Mouse (Mus musculus) stomach, embryonic 15.5 days (tissue): ENCODE measurements around the gene Hepacam. TPM values are rescaled to one million over a fixed set of nuclear protein-coding genes. Genes with fewer than 3 reads are reported as not detected.

ENCODE experiments used
- ATAC-seq: fragments of 200-750 bp; cut with Nextera tagmentation; 2 replicates; pipeline ENCODE4 v1.8.0; 2017; ENCODE audit warnings: low read depth, moderate number of reproducible peaks, moderate TSS enrichment; ENCODE audit not compliant: insufficient read depth, low FRiP score
- H3K27ac ChIP-seq: fragments of 300-500 bp; sonication (generic); 2 replicates; pipeline ENCODE4 v1.5.1; 2015; ENCODE audit warnings: mild to moderate bottlenecking, inconsistent platforms
- H3K27me3 ChIP-seq: fragments of 300-500 bp; sonication (generic); replicated peaks from 2 replicates; pipeline ENCODE4 v1.6.1; 2015; ENCODE audit warnings: inconsistent platforms
- H3K36me3 ChIP-seq: fragments of 300-500 bp; sonication (generic); 2 replicates; pipeline ENCODE4 v1.6.1; 2015; ENCODE audit warnings: inconsistent platforms
- H3K4me1 ChIP-seq: fragments of 300-500 bp; sonication (generic); 2 replicates; pipeline ENCODE4 v1.6.1; 2015; ENCODE audit warnings: inconsistent platforms
- H3K4me2 ChIP-seq: fragments of 300-500 bp; sonication (generic); 2 replicates; pipeline ENCODE4 v1.6.1; 2015; ENCODE audit warnings: mild to moderate bottlenecking, inconsistent platforms
- H3K4me3 ChIP-seq: fragments of 300-500 bp; sonication (generic); replicated peaks from 2 replicates; pipeline ENCODE4 v1.5.1; 2015; ENCODE audit warnings: inconsistent platforms
- H3K9ac ChIP-seq: fragments of 300-500 bp; sonication (generic); 2 replicates; pipeline ENCODE4 v1.6.1; 2015; ENCODE audit warnings: inconsistent platforms
- H3K9me3 ChIP-seq: fragments of 300-500 bp; sonication (generic); 2 replicates; pipeline ENCODE4 v1.6.1; 2016; ENCODE audit warnings: inconsistent platforms
- WGBS: fragments of 180-500 bp; shearing (Covaris S2); methylation state at CpG from one replicate; pipeline ENCODE4 v1.1.7; 2015; 5-methylcytosine and 5-hydroxymethylcytosine counted together
- polyA plus RNA-seq: library from polyadenylated mRNA; unstranded; fragments of >200 nt; fragmentation: Nextera tagmentation; extraction: Ambion mirVana; gene quantifications from 2 replicates; pipeline ENCODE4 v1.2.1, GENCODE M21; 2015

Hepacam gene
- polyA plus RNA-seq, 1 experiment from 2014 or later = 0.06 TPM

- no peak overlapping the region for H3K27ac ChIP-seq
- H3K27me3 ChIP-seq = no peaks in the 10 kb centered on the region; the same call in 1 of the 2 replicates
- H3K4me3 ChIP-seq = no peak overlapping the region
- no peak overlapping the region for H3K9ac ChIP-seq
- H3K4me1 ChIP-seq = 0 out of 2 replicates have a peak, but pooled peaks cover 5% of the 10 kb centered on the region
- no peaks in the 10 kb centered on the region for H3K9me3 ChIP-seq
- H3K36me3 ChIP-seq = no peaks in the 10 kb centered on the region
- no peak for ATAC-seq
- WGBS = 74% methylated on average over 4 of the region's 4 CpGs
- H3K4me2 ChIP-seq = no peak overlapping the region
Measured at GRCm38 (mm10) chr9:37418791-37419190, 51.6 kb downstream of the Hepacam start.

DNA sequence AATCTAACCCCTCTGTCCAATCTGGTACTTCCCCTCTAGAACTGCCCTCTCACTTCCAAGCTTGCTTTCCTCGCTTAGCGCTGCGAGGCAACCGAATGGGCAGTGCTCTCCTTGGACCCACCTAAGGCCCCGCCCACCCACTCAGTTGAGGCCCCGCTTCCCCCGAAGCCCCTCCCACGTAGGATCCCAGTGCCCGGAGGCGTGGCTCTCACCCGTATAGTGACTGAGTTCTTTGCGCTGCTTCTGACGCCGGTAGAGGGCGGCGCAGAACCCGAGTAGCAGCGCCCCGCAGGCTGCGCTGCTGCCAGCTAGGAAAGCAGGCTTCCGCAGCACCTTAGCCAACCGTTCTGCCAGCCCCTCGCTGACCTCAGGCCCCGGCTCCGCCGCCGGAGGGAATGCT, 53.5 kb downstream of the Hepacam start:
- WGBS = under 1% methylated on average over 27 of the region's 27 CpGs
- H3K4me1 ChIP-seq = 0 out of 2 replicates have a peak, but pooled peaks cover 5% of the 10 kb centered on the region
- H3K9ac ChIP-seq = no peak overlapping the region
- H3K27ac ChIP-seq = peak overlapping the region; percentile 40; the same call in 1 of the 2 replicates
- peak overlapping the region; percentile 33 for H3K4me3 ChIP-seq
- H3K4me2 ChIP-seq = peak overlapping the region; percentile 73
- no peaks in the 10 kb centered on the region; the same call in 1 of the 2 replicates for H3K27me3 ChIP-seq
- no peaks in the 10 kb centered on the region for H3K9me3 ChIP-seq
- H3K36me3 ChIP-seq = no peaks in the 10 kb centered on the region
- peak; percentile 94 for ATAC-seq

DNA sequence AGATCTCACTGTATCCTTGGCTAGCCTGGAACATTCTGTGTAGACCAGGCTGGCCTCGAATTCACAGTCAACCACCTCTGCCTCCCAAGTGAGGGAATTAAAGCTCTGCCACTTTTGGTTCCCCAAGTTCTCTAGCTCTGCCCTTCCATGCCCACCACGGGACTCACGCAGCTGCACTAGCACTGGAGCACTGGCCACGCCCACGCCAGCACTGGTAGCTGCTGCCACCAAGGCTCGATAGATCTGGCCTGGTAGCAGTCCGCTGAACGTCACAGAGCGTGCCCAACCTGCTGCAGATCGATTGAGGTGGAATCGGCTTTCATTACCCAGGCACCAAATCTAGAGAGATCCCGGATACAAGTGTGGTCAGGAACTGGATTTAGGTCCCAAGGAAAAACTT, 54.1 kb downstream of the Hepacam start:
- Histone ChIP-seq H3K4me3 (peak overlapping the region; percentile 33; the same call in 1 of the 2 replicates), H3K4me2 (peak overlapping the region; percentile 73), H3K36me3 (no peaks in the 10 kb centered on the region), H3K27ac (no peak overlapping the region), H3K9me3 (no peaks in the 10 kb centered on the region), H3K9ac (no peak overlapping the region), H3K4me1 (0 out of 2 replicates have a peak, but pooled peaks cover 5% of the 10 kb centered on the region), H3K27me3 (no peaks in the 10 kb centered on the region; the same call in 1 of the 2 replicates)
- ATAC-seq = peak; percentile 27; the same call in 1 of the 2 replicates
- 20% methylated on average over 12 of the region's 12 CpGs for WGBS

DNA sequence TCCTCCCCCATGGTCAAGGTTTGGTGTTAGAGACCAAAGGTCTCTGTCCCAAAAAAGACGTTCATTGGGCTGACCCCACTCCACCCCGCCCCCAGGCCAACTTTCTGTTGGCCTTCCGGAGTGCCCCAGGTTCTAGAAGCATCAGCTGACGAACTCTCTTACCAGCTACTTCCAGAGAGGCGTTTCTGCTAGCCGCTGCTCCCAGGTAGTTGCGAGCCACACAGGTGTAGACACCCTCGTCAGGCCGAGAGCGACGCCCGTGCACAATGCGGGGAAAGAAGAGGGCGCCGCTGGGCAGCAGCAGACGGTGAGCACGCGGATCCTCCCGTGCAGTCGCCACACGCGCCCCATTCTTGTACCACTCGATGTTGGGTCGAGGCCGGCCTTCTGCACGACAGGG, 62.2 kb downstream of the Hepacam start:
- 19% methylated on average over 26 of the region's 26 CpGs for WGBS
- Histone ChIP-seq H3K36me3 (no peaks in the 10 kb centered on the region), H3K9ac (no peak overlapping the region), H3K4me3 (no peak overlapping the region), H3K27ac (no peak overlapping the region), H3K4me2 (no peak overlapping the region), H3K9me3 (no peaks in the 10 kb centered on the region), H3K27me3 (peaks cover 74% of the 10 kb centered on the region), H3K4me1 (peaks cover 11% of the 10 kb centered on the region)
- ATAC-seq = no peak

- no peak overlapping the region; the same call in 1 of the 2 replicates for H3K4me3 ChIP-seq
- H3K9me3 ChIP-seq = no peaks in the 10 kb centered on the region
- no peak overlapping the region for H3K9ac ChIP-seq
- peaks cover 11% of the 10 kb centered on the region for H3K4me1 ChIP-seq
- peak; percentile 27; the same call in 1 of the 2 replicates for ATAC-seq
- peaks cover 85% of the 10 kb centered on the region for H3K27me3 ChIP-seq
- no peak overlapping the region for H3K27ac ChIP-seq
- WGBS = 1% methylated on average over 12 of the region's 12 CpGs
- H3K4me2 ChIP-seq = peak overlapping the region; percentile 47
- H3K36me3 ChIP-seq = no peaks in the 10 kb centered on the region
Measured at GRCm38 (mm10) chr9:37430582-37430981, 63.4 kb downstream of the Hepacam start.

DNA sequence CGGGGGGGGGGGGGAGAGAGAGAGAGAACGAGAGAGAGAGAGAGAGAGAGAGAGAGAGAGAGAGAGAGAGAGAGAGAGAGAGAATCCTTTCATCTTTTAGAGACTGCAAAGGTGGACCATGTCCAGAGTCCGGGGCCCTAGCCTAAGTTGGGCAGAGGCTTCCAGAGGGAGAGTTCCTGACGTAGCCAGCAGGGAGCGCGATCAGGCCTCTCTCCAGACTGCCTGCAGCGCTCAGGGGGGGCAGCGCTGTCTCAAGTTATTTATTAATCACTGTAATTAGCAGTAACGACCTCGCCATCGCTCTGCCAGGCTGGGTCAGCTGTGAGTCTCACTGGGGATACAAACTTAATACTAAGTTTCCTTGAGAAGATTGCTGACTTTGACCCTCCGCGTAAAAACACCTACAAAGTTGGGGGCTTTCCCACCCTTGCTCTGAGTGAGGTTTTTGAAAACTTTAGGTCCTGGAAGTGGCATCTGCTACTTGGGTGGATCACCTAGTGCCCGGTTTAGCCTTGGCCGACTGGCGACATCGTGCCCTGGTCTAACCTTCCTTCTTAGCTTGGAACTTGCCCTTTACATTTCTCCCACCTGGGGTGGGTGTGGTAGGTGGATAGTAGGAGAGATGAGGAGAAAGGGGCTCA, 65.0 kb downstream of the Hepacam start:
- peak; percentile 41; the same call in 1 of the 2 replicates for ATAC-seq
- 3% methylated on average over 16 of the region's 17 CpGs for WGBS

DNA sequence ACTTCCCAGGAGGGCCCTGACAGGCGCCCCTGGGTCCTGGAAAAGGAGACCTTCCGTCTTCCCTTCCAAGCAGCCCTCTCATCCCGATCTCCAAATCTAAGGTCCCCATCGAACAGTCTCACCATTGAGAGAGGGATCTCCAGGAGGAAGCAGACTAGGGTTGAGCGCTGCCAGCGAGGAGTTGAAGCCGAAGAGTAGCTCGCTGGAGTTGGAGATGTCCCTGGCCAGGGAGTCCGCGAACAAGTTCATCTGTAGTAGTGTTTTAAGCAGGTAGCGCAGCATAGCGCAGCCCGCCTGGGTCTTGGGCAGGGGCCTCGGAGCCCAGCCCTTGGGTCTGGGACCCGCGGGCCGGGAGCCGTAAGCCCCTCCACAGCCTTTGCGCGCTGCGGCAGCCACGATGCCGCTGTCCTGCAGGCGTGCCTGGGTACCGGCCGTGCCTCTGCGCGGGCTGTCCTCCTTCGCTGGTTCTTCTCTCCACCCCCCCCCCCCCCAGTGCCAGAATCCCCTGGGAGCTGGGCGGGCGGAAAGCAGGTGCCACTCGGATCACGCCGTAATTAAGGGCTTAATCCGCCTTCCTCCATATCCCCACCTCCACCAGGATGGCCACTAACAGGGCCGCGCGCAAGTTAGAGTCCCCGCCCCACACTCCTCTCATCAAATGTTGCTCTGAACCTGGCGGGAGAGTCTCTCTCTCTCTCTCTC, 65.7 kb downstream of the Hepacam start, which contains the start of gene Robo3:
Gene Robo3 (minus strand): TSS at position 527 of the 702 bp plus-strand sequence.
- Histone ChIP-seq H3K27ac (no peak within 1 kb of the TSS), H3K4me1 (peaks cover 11% of the 10 kb centered on the region), H3K4me2 (peak within 1 kb of the TSS; percentile 47), H3K9me3 (no peaks in the 10 kb centered on the region), H3K27me3 (peaks cover 78% of the 10 kb centered on the region), H3K36me3 (no peaks in the 10 kb centered on the region), H3K4me3 (peak within 1 kb of the TSS; percentile 24), H3K9ac (no peak within 1 kb of the TSS)
- WGBS = under 1% methylated on average over 40 of the region's 40 CpGs
- ATAC-seq = no peak

More for the DNA sequence above, 65.0 kb downstream of the Hepacam start:
- peaks cover 11% of the 10 kb centered on the region for H3K4me1 ChIP-seq
- H3K9me3 ChIP-seq = no peaks in the 10 kb centered on the region
- H3K36me3 ChIP-seq = no peaks in the 10 kb centered on the region
- H3K27ac ChIP-seq = no peak overlapping the region
- peak overlapping the region; percentile 47; the same call in 1 of the 2 replicates for H3K4me2 ChIP-seq
- 0 out of 2 replicates have a peak overlapping the region, but pooled peaks have one; percentile 24 for H3K4me3 ChIP-seq
- H3K9ac ChIP-seq = no peak overlapping the region
- H3K27me3 ChIP-seq = peaks cover 85% of the 10 kb centered on the region

GRCm38 (mm10) chr9:37433823-37434560, 66.8 kb downstream of the Hepacam start:
- Histone ChIP-seq H3K4me3 (no peak overlapping the region), H3K27me3 (peaks cover 73% of the 10 kb centered on the region), H3K9ac (no peak overlapping the region), H3K9me3 (no peaks in the 10 kb centered on the region), H3K27ac (no peak overlapping the region), H3K4me2 (no peak overlapping the region), H3K4me1 (peaks cover 11% of the 10 kb centered on the region), H3K36me3 (no peaks in the 10 kb centered on the region)
- ATAC-seq = no peak
- 1% methylated on average over 18 of the region's 18 CpGs for WGBS

DNA sequence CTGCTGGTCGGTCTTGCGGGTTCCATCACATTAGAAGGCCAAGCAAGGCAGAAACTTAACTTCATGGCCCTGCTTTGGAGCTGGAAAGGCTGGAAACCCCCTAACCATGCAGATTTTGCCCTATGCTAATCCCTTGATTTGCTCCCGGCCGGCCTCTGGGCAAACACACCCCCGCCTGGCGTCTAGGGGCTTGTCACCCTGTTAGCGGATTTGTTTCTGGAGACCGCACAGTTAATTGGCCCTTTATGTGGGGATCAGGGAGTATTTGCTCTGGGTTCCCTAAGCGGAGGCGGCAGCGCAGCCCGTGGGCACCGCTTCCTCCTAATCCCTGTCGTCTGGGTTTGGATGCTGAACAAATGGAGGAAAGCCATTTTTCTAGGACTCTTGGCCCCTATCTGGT, 67.8 kb downstream of the Hepacam start:
- H3K4me2 ChIP-seq = no peak overlapping the region
- peaks cover 63% of the 10 kb centered on the region for H3K27me3 ChIP-seq
- peaks cover 11% of the 10 kb centered on the region for H3K4me1 ChIP-seq
- no peaks in the 10 kb centered on the region for H3K36me3 ChIP-seq
- H3K27ac ChIP-seq = no peak overlapping the region
- ATAC-seq = no peak
- H3K9ac ChIP-seq = no peak overlapping the region
- H3K9me3 ChIP-seq = no peaks in the 10 kb centered on the region
- 3% methylated on average over 14 of the region's 14 CpGs for WGBS
- no peak overlapping the region for H3K4me3 ChIP-seq

DNA sequence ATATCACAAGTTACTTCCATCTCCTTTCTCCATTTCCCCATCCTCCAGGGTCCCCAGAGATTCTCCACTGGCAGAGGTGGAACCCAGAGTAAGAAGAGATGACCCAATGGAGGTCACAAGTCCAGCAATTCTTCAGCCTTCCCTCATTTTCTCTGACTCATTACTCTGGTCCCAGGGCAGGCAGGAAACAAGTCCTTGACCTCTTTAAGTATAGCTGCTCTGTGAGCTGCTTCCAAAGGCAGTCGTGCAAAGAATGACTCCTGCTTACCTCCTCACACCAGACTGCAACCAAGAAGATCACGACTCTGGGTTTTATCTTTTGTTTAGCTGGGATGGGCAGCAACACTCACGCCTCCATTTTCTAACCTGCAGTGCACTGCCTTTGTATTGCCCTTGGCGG, 68.5 kb downstream of the Hepacam start:
- peaks cover 11% of the 10 kb centered on the region for H3K4me1 ChIP-seq
- H3K9me3 ChIP-seq = no peaks in the 10 kb centered on the region
- no peak overlapping the region for H3K4me2 ChIP-seq
- peaks cover 56% of the 10 kb centered on the region for H3K27me3 ChIP-seq
- WGBS = 4% methylated on average over 4 of the region's 4 CpGs
- no peak for ATAC-seq
- H3K27ac ChIP-seq = no peak overlapping the region
- no peak overlapping the region for H3K9ac ChIP-seq
- H3K36me3 ChIP-seq = no peaks in the 10 kb centered on the region
- H3K4me3 ChIP-seq = no peak overlapping the region
